Mouse (Mus musculus) gastrocnemius, adult 2 months (tissue): ENCODE data around the gene Cacna1a. TPM values are rescaled to one million over a fixed set of nuclear protein-coding genes. Genes with fewer than 3 reads are reported as not detected.
A peak's percentile ranks its signal among the peaks of the same experiment; 100 is the strongest.

Experiments used
- DNase-seq: peaks from one replicate; pipeline ENCODE4 v3.0.0; 2022
- H3K27ac ChIP-seq: fragments of 200-600 bp; 2 replicates; pipeline ENCODE4 v1.8.1; 2022; ENCODE audit warnings: mild to moderate bottlenecking
- H3K4me3 ChIP-seq: fragments of 200-600 bp; 2 replicates; pipeline ENCODE4 v1.8.1; 2022; ENCODE audit warnings: mild to moderate bottlenecking, moderate library complexity
- CTCF ChIP-seq: fragments of 200-600 bp; IDR thresholded peaks from 2 replicates; pipeline ENCODE4 v1.8.1; 2022; ENCODE audit warnings: antibody characterized with exemption, mild to moderate bottlenecking, moderate library complexity
- intact Hi-C: fragments of 180-260 bp; cut with DNase I; formaldehyde crosslinking; loops from one replicate; pipeline ENCODE4 v1.15.1; 2025
- long read RNA-seq, 2 experiments: library from polyadenylated mRNA; stranded (forward); transcript quantifications; one replicate each; pipeline ENCODE4 v2.0.0; 2021
- total RNA-seq, 2 experiments: library from RNA; stranded (reverse); gene quantifications; 2 replicates each; pipeline ENCODE4 v1.2.3; 2021

The Cacna1a gene
- total RNA-seq, result 1 to 10 TPM; 4.7 to 6.1 TPM
- long read RNA-seq, experiment 1, partial matches to known transcripts, result 0 of 5 reads
- long read RNA-seq, experiment 1, other reads (novel, unspliced or antisense), result 1 of 5 reads
- long read RNA-seq, experiment 2, partial matches to known transcripts, result 0 of 2 reads
- long read RNA-seq, experiment 2, other reads (novel, unspliced or antisense), result 2 of 2 reads

- H3K27ac ChIP-seq, result no peak within 1 kb of the TSS
- TF ChIP-seq CTCF, result no peak
- DNase-seq, result no peak
- no peak within 1 kb of the TSS for H3K4me3 ChIP-seq
- intact Hi-C loops, result no loop called here
Measured at GRCm38 (mm10) chr8:84388275-84388674, at the start of gene Cacna1a. Cacna1a (plus strand) TSS chr8:84388440.

GRCm38 (mm10) chr8:84338493-84338892, 49.7 kb upstream of the Cacna1a start:
- intact Hi-C loops, result no loop called here
- no peak for DNase-seq
- Histone ChIP-seq H3K4me3 (peak overlapping the region; percentile 56), H3K27ac (no peak overlapping the region)
- no peak for TF ChIP-seq CTCF

GRCm38 (mm10) chr8:84339320-84339719, 48.9 kb upstream of the Cacna1a start:
- intact Hi-C loops, result no loop called here
- peak; percentile 30 for DNase-seq
- no peak overlapping the region for H3K27ac ChIP-seq
- TF ChIP-seq CTCF, result no peak
- no peak overlapping the region for H3K4me3 ChIP-seq

GRCm38 (mm10) chr8:84339867-84340266, 48.4 kb upstream of the Cacna1a start:
- no peak for TF ChIP-seq CTCF
- intact Hi-C loops, result no loop called here
- no peak for DNase-seq
- no peak overlapping the region for H3K4me3 ChIP-seq
- H3K27ac ChIP-seq, result no peak overlapping the region

- no peak for TF ChIP-seq CTCF
- intact Hi-C loops, result no loop called here
- no peak for DNase-seq
- Histone ChIP-seq H3K27ac (no peak overlapping the region), H3K4me3 (no peak overlapping the region)
Measured at GRCm38 (mm10) chr8:84340671-84341070, 47.6 kb upstream of the Cacna1a start.

- H3K27ac ChIP-seq, result no peak overlapping the region
- no peak overlapping the region for H3K4me3 ChIP-seq
- TF ChIP-seq CTCF, result no peak
- intact Hi-C loops, result no loop called here
- DNase-seq, result no peak
Measured at GRCm38 (mm10) chr8:84345493-84345892, 42.7 kb upstream of the Cacna1a start.

- H3K4me3 ChIP-seq, result no peak overlapping the region
- no peak for DNase-seq
- TF ChIP-seq CTCF, result no peak
- H3K27ac ChIP-seq, result no peak overlapping the region
- intact Hi-C loops, result no loop called here
Measured at GRCm38 (mm10) chr8:84346421-84346820, 41.8 kb upstream of the Cacna1a start.

GRCm38 (mm10) chr8:84349526-84349925, 38.7 kb upstream of the Cacna1a start:
- TF ChIP-seq CTCF, result no peak

GRCm38 (mm10) chr8:84350960-84351359, 37.3 kb upstream of the Cacna1a start:
- Histone ChIP-seq H3K4me3 (no peak overlapping the region), H3K27ac (no peak overlapping the region)
- TF ChIP-seq CTCF, result no peak
- no peak for DNase-seq
- intact Hi-C loops, result loop anchor here (10.0 kb wide), 1 partner anchor 726 kb away; no protein-coding TSS in a partner anchor

More at GRCm38 (mm10) chr8:84349526-84349925, 38.7 kb upstream of the Cacna1a start:
- no peak overlapping the region for H3K4me3 ChIP-seq
- H3K27ac ChIP-seq, result no peak overlapping the region
- DNase-seq, result no peak
- intact Hi-C loops, result no loop called here

GRCm38 (mm10) chr8:84356482-84356881, 31.8 kb upstream of the Cacna1a start:
- H3K27ac ChIP-seq, result no peak overlapping the region
- intact Hi-C loops, result loop anchor here (5.0 to 10.0 kb wide), 3 partner anchors 169 to 732 kb away; partner anchors contain the start of genes Il27ra, Nanos3 and Rln3
- no peak for TF ChIP-seq CTCF

GRCm38 (mm10) chr8:84357631-84358371, 30.4 kb upstream of the Cacna1a start:
- peak; percentile 94 for TF ChIP-seq CTCF
- Histone ChIP-seq H3K4me3 (no peak overlapping the region), H3K27ac (no peak overlapping the region)
- intact Hi-C loops, result loop anchor here (1.0 to 10.0 kb wide), 4 partner anchors 66 to 733 kb away; partner anchors contain the start of genes Il27ra, Nanos3 and Rln3
- peak; percentile 78 for DNase-seq

More at GRCm38 (mm10) chr8:84356482-84356881, 31.8 kb upstream of the Cacna1a start:
- H3K4me3 ChIP-seq, result no peak overlapping the region
- DNase-seq, result no peak

- H3K4me3 ChIP-seq, result no peak overlapping the region
- intact Hi-C loops, result loop anchor here (1.0 to 5.0 kb wide), 2 partner anchors 149 to 191 kb away; no protein-coding TSS in a partner anchor
- H3K27ac ChIP-seq, result no peak overlapping the region
- TF ChIP-seq CTCF, result peak; percentile 98
- peak; percentile 81 for DNase-seq
Measured at GRCm38 (mm10) chr8:84363428-84364134, 24.7 kb upstream of the Cacna1a start.

GRCm38 (mm10) chr8:84365197-84365596, 23.0 kb upstream of the Cacna1a start:
- TF ChIP-seq CTCF, result no peak
- Histone ChIP-seq H3K27ac (no peak overlapping the region), H3K4me3 (no peak overlapping the region)
- no peak for DNase-seq
- intact Hi-C loops, result no loop called here
